Mouse (Mus musculus): ENCODE data around the gene Ripor3. TPM values are rescaled to one million over a fixed set of nuclear protein-coding genes. Genes with fewer than 3 reads are reported as not detected.

Gene Ripor3
- polyA plus RNA-seq, 1 experiment from 2014 or later, result 2.0 TPM

GRCm38 (mm10) chr2:168054142-168054541, 43.7 kb upstream of the Ripor3 start:
- H3K9ac ChIP-seq, result no peak overlapping the region
- DNase-seq, result no peak
- H3K9me3 ChIP-seq (ENCODE audit: low read depth, low read length), result no peaks in the 10 kb centered on the region
- H3K27ac ChIP-seq (ENCODE audit: low read depth), result no peak overlapping the region
- H3K4me3 ChIP-seq (ENCODE audit: low read depth, low read length), result no peak overlapping the region
- H3K4me2 ChIP-seq, result no peak overlapping the region
- no peaks in the 10 kb centered on the region for H3K36me3 ChIP-seq (ENCODE audit: insufficient read depth)
- no peak for TF ChIP-seq CTCF (IDR thresholded peaks at IDR 0.05; ENCODE audit: low read depth)
- H3K4me1 ChIP-seq (ENCODE audit: insufficient read depth), result peaks cover 13% of the 10 kb centered on the region
- ATAC-seq (ENCODE audit: insufficient read depth), result no peak
- peaks cover 6% of the 10 kb centered on the region; the same call in 1 of the 2 replicates for H3K27me3 ChIP-seq (ENCODE audit: insufficient read depth, low read length)
- WGBS, result 87% methylated on average over 11 of the region's 11 CpGs

GRCm38 (mm10) chr2:168052689-168053088, 42.3 kb upstream of the Ripor3 start:
- no peak overlapping the region for H3K9ac ChIP-seq
- H3K36me3 ChIP-seq (ENCODE audit: insufficient read depth), result no peaks in the 10 kb centered on the region
- peaks cover 14% of the 10 kb centered on the region for H3K4me1 ChIP-seq (ENCODE audit: insufficient read depth)
- no peak overlapping the region for H3K4me2 ChIP-seq
- H3K4me3 ChIP-seq (ENCODE audit: low read depth, low read length), result no peak overlapping the region
- H3K27me3 ChIP-seq (ENCODE audit: insufficient read depth, low read length), result peaks cover 7% of the 10 kb centered on the region; the same call in 1 of the 2 replicates
- WGBS, result 12% methylated on average over 2 of the region's 2 CpGs
- peak; percentile 59 for DNase-seq
- no peak for ATAC-seq (ENCODE audit: insufficient read depth)
- TF ChIP-seq CTCF (IDR thresholded peaks at IDR 0.05; ENCODE audit: low read depth), result peak; percentile 81
- H3K27ac ChIP-seq (ENCODE audit: low read depth), result no peak overlapping the region
- no peaks in the 10 kb centered on the region for H3K9me3 ChIP-seq (ENCODE audit: low read depth, low read length)

- Histone ChIP-seq H3K4me3 (ENCODE audit: low read depth, low read length) (no peak overlapping the region), H3K9ac (no peak overlapping the region), H3K9me3 (ENCODE audit: low read depth, low read length) (no peaks in the 10 kb centered on the region), H3K4me1 (ENCODE audit: insufficient read depth) (peaks cover 12% of the 10 kb centered on the region), H3K27ac (ENCODE audit: low read depth) (no peak overlapping the region), H3K4me2 (no peak overlapping the region), H3K36me3 (ENCODE audit: insufficient read depth) (no peaks in the 10 kb centered on the region), H3K27me3 (ENCODE audit: insufficient read depth, low read length) (peaks cover 7% of the 10 kb centered on the region; the same call in 1 of the 2 replicates)
- no peak for DNase-seq
- no peak for TF ChIP-seq CTCF (IDR thresholded peaks at IDR 0.05; ENCODE audit: low read depth)
- WGBS, result 79% methylated on average over 1 of the region's 1 CpGs
- ATAC-seq (ENCODE audit: insufficient read depth), result no peak
These were observed 41.7 kb upstream of the Ripor3 start for GRCm38 (mm10) chr2:168052156-168052555.

GRCm38 (mm10) chr2:168050000-168050942, 39.9 kb upstream of the Ripor3 start:
- peak overlapping the region; percentile 60 for H3K9ac ChIP-seq
- H3K4me2 ChIP-seq, result peak overlapping the region; percentile 96
- no peaks in the 10 kb centered on the region for H3K9me3 ChIP-seq (ENCODE audit: low read depth, low read length)
- H3K4me3 ChIP-seq (ENCODE audit: low read depth, low read length), result peak overlapping the region; percentile 53
- peaks cover 11% of the 10 kb centered on the region for H3K4me1 ChIP-seq (ENCODE audit: insufficient read depth)
- peaks cover 7% of the 10 kb centered on the region; the same call in 1 of the 2 replicates for H3K27me3 ChIP-seq (ENCODE audit: insufficient read depth, low read length)
- H3K27ac ChIP-seq (ENCODE audit: low read depth), result no peak overlapping the region
- WGBS, result under 1% methylated on average over 56 of the region's 56 CpGs
- ATAC-seq (ENCODE audit: insufficient read depth) (peak; percentile 26; the same call in 1 of the 2 replicates), DNase-seq (no peak)
- peak; percentile 15; the same call in 1 of the 2 replicates for TF ChIP-seq CTCF (IDR thresholded peaks at IDR 0.05; ENCODE audit: low read depth)
- no peaks in the 10 kb centered on the region for H3K36me3 ChIP-seq (ENCODE audit: insufficient read depth)

- no peak for ATAC-seq (ENCODE audit: insufficient read depth)
- Histone ChIP-seq H3K4me3 (ENCODE audit: low read depth, low read length) (peak overlapping the region; percentile 53), H3K36me3 (ENCODE audit: insufficient read depth) (no peaks in the 10 kb centered on the region), H3K27me3 (ENCODE audit: insufficient read depth, low read length) (peaks cover 7% of the 10 kb centered on the region; the same call in 1 of the 2 replicates), H3K27ac (ENCODE audit: low read depth) (no peak overlapping the region), H3K9me3 (ENCODE audit: low read depth, low read length) (no peaks in the 10 kb centered on the region), H3K4me1 (ENCODE audit: insufficient read depth) (peaks cover 16% of the 10 kb centered on the region), H3K9ac (peak overlapping the region; percentile 13; the same call in 1 of the 2 replicates), H3K4me2 (peak overlapping the region; percentile 96)
- TF ChIP-seq CTCF (IDR thresholded peaks at IDR 0.05; ENCODE audit: low read depth), result no peak
- 13% methylated on average over 16 of the region's 16 CpGs for WGBS
- DNase-seq, result no peak
These were observed 38.7 kb upstream of the Ripor3 start for GRCm38 (mm10) chr2:168049002-168049635.

- TF ChIP-seq CTCF (IDR thresholded peaks at IDR 0.05; ENCODE audit: low read depth), result peak; percentile 49
- Histone ChIP-seq H3K36me3 (ENCODE audit: insufficient read depth) (no peaks in the 10 kb centered on the region), H3K27ac (ENCODE audit: low read depth) (peak overlapping the region; percentile 89), H3K4me1 (ENCODE audit: insufficient read depth) (peaks cover 16% of the 10 kb centered on the region), H3K4me2 (no peak overlapping the region), H3K27me3 (ENCODE audit: insufficient read depth, low read length) (peaks cover 7% of the 10 kb centered on the region; the same call in 1 of the 2 replicates), H3K9ac (no peak overlapping the region), H3K4me3 (ENCODE audit: low read depth, low read length) (no peak overlapping the region), H3K9me3 (ENCODE audit: low read depth, low read length) (no peaks in the 10 kb centered on the region)
- no peak for DNase-seq
- no peak for ATAC-seq (ENCODE audit: insufficient read depth)
- 76% methylated on average over 4 of the region's 4 CpGs for WGBS
These were observed 36.0 kb upstream of the Ripor3 start for GRCm38 (mm10) chr2:168046467-168046866.

- Histone ChIP-seq H3K9me3 (ENCODE audit: low read depth, low read length) (no peaks in the 10 kb centered on the region), H3K27ac (ENCODE audit: low read depth) (peak overlapping the region; percentile 89), H3K4me3 (ENCODE audit: low read depth, low read length) (no peak overlapping the region), H3K4me2 (peak overlapping the region; percentile 21; the same call in 1 of the 2 replicates), H3K9ac (no peak overlapping the region), H3K27me3 (ENCODE audit: insufficient read depth, low read length) (peaks cover 7% of the 10 kb centered on the region; the same call in 1 of the 2 replicates), H3K36me3 (ENCODE audit: insufficient read depth) (no peaks in the 10 kb centered on the region), H3K4me1 (ENCODE audit: insufficient read depth) (peaks cover 16% of the 10 kb centered on the region)
- no peak for TF ChIP-seq CTCF (IDR thresholded peaks at IDR 0.05; ENCODE audit: low read depth)
- peak; percentile 79 for DNase-seq
- peak; percentile 57 for ATAC-seq (ENCODE audit: insufficient read depth)
- 11% methylated on average over 5 of the region's 5 CpGs for WGBS
These were observed 35.4 kb upstream of the Ripor3 start for GRCm38 (mm10) chr2:168045771-168046170.

Measured in lung, embryonic 14.5 days (tissue).